Mouse (Mus musculus) MEL-GATA-1-ER (cell line): ENCODE data around the gene Shh.

Source experiments
- DNase-seq: peaks from one replicate; pipeline ENCODE4 v3.0.0-alpha.2; 2012; ENCODE audit warnings: low read depth; ENCODE audit errors: extremely low read depth

Shh gene

GRCm38 (mm10) chr5:28466760-28467306, at the start of gene Shh:
Shh (minus strand) TSS chr5:28467256.
- no peak for DNase-seq

GRCm38 (mm10) chr5:28500792-28501439, 33.9 kb upstream of the Shh start:
- no peak for DNase-seq

- DNase-seq = no peak
Observed at GRCm38 (mm10) chr5:28498846-28499245, 31.8 kb upstream of the Shh start.

- no peak for DNase-seq
Observed at GRCm38 (mm10) chr5:28495712-28496650, 28.9 kb upstream of the Shh start.

GRCm38 (mm10) chr5:28493550-28493949, 26.5 kb upstream of the Shh start:
- DNase-seq = no peak

- no peak for DNase-seq
Observed at GRCm38 (mm10) chr5:28482991-28483390, 15.9 kb upstream of the Shh start.

- DNase-seq = no peak
Observed at GRCm38 (mm10) chr5:28481730-28482129, 14.7 kb upstream of the Shh start.

- no peak for DNase-seq
Observed at GRCm38 (mm10) chr5:28476389-28477379, 9.6 kb upstream of the Shh start.

GRCm38 (mm10) chr5:28473556-28473955, 6.5 kb upstream of the Shh start:
- no peak for DNase-seq

- no peak for DNase-seq
Observed at GRCm38 (mm10) chr5:28469525-28470202, 2.6 kb upstream of the Shh start.

- DNase-seq = no peak
Observed at GRCm38 (mm10) chr5:28466351-28466750, 705 bp downstream of the Shh start.

- DNase-seq = no peak
Observed at GRCm38 (mm10) chr5:28465526-28465925, 1.5 kb downstream of the Shh start.

- no peak for DNase-seq
Observed at GRCm38 (mm10) chr5:28465099-28465406, 2.0 kb downstream of the Shh start.

GRCm38 (mm10) chr5:28464361-28465098, 2.5 kb downstream of the Shh start:
- no peak for DNase-seq

GRCm38 (mm10) chr5:28463656-28464055, 3.4 kb downstream of the Shh start:
- no peak for DNase-seq

- no peak for DNase-seq
Observed at GRCm38 (mm10) chr5:28462741-28463590, 4.1 kb downstream of the Shh start.

GRCm38 (mm10) chr5:28461376-28461775, 5.7 kb downstream of the Shh start:
- no peak for DNase-seq

GRCm38 (mm10) chr5:28460556-28461350, 6.3 kb downstream of the Shh start:
- no peak for DNase-seq
